Mouse (Mus musculus) layer of hippocampus, postnatal 10 days (tissue): ENCODE results near the gene Slain1. TPM values are rescaled to one million over a fixed set of nuclear protein-coding genes. Genes with fewer than 3 reads are reported as not detected.

ENCODE experiments used
- DNase-seq, 2 experiments: peaks; one replicate each; pipeline ENCODE4 v3.0.0; 2021; ENCODE audit warnings: low spot score in 2 of 2
- total RNA-seq, 2 experiments: library from RNA; stranded (reverse); gene quantifications; 2 replicates each; pipeline ENCODE4 v1.2.3; 2021

Slain1 gene
- total RNA-seq, 2 experiments from 2014 or later = 59.7 to 65.2 TPM

- no peak for DNase-seq
Observed at GRCm38 (mm10) chr14:103664391-103664790, 14.4 kb downstream of the Slain1 start.

DNA sequence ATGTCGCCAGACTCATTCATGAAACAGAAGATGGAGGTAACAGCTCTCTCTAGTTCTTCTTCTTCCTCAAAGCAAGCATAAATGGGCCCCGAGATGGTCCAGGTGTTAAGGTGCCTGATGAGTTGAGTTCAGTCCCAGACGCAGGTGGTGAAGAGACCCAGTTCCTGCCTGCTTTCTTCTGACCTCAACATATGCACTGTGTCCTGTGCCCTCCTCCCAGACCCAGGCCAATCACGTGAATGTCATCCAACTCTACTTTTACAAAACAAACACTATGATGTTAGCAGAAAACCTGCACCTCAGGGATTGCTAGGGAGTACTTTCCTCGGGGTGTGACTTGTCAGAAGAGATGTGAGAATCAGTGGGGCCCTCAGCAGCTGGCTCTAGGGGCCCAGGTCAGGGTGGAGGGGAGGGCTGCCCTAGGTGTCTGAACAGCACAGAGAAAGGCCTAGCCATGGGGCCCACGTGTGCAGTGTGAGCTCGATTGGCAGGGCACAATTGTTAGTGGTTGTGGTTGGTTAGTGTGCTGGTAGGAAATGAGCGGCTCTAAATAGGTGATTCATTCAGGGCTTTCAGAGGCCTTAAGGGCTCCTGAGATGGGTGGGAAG is 16.4 kb downstream of the Slain1 start:
- no peak for DNase-seq

GRCm38 (mm10) chr14:103667036-103667435 is 17.0 kb downstream of the Slain1 start:
- no peak for DNase-seq

GRCm38 (mm10) chr14:103679395-103680217 is 29.6 kb downstream of the Slain1 start:
- peak in 1 of 2 experiments; percentile 38 for DNase-seq

DNA sequence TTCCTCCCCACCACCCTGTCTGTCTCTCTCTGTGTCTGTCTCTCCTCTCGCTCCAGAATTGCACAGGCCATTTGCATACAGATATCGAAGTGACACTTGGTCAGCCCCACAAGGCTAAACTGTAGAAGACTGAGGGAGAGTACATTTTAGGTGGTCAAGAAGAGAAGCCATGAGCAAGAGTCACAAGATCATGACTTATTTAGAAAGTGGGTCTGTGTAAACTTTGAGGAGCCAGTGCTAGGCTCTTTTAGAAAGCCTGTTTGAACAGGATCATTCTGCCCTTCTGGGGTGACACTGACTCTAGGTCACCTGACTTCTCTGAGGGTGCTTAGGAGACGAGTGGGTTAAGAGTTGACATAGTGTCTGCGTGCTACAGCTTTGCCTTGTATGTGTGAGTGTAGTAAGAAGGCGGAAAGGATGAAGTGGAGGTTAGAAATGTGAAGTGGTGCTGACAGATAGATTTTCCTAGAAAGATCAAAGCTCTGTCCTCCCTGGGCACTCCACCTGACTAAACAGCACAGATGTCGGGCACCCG is 30.3 kb downstream of the Slain1 start:
- DNase-seq = no peak

- DNase-seq = no peak
Observed at GRCm38 (mm10) chr14:103682633-103683390, 32.8 kb downstream of the Slain1 start.

DNA sequence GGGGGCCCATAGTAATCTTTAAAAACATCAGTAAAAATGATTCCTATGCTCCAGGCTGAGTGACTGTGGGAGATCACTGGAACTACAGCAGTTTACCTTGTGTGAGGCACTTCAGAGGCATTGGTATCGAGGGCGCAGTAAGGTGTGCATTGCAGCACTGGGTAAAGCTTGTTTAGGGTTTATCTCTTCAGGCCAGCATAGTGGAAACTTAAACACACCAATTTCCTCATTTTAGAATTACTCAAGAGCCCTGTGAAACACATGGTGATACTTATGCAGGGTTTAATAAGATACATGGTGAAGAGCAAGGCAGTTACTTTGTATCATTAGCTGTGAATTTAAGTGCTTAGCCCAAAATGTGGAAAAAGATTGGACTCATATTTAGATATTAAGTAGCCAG is 37.0 kb downstream of the Slain1 start:
- no peak for DNase-seq

GRCm38 (mm10) chr14:103694295-103694694 is 44.3 kb downstream of the Slain1 start:
- peak; percentile 58 to 72 for DNase-seq

- DNase-seq = no peak
Observed at GRCm38 (mm10) chr14:103695620-103696019, 45.6 kb downstream of the Slain1 start.

DNA sequence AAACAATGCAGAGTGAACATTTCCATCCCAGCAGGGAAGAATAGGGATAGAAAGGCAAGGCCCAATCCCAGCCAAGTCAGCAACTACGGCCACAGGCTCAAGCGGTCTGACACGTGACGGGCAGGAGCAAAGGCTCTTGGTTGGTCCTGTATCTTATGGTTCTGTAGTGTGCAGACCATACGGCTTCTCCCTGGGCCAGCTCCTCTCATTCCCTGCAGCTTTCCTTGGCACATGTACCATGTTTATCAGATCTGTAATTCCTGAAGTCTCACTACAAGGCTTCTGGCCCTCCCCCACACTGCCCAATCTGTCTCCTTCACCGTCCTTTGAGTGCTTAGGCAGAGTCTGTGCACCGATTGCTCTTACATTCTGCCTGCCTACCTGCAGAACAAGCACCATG is 47.1 kb downstream of the Slain1 start:
- DNase-seq = no peak

- DNase-seq = no peak
Observed at GRCm38 (mm10) chr14:103699308-103699707, 49.3 kb downstream of the Slain1 start.

- no peak for DNase-seq
Observed at GRCm38 (mm10) chr14:103702516-103702915, 52.5 kb downstream of the Slain1 start.

- DNase-seq = no peak
Observed at GRCm38 (mm10) chr14:103704771-103705170, 54.7 kb downstream of the Slain1 start.

DNA sequence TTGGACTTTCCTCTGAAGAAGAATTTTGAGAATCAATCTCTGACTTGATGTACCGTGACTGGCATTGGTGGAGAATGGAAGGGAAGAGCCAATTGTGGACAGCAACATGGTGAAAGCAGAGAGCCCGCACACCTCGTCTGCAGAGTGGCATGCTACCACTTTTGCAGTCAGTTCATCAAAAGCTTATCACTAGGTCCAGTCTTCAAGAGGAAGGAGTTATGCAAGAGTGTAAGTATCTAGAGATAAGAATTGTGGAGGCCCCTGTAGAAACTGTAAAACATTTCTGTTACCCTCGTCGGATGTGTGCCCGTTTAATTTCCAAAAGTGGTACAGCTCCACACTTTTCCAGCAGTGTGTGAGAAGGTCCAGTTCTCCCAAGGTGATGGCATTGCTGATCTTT is 56.3 kb downstream of the Slain1 start:
- no peak for DNase-seq

- no peak for DNase-seq
Observed at GRCm38 (mm10) chr14:103708601-103709000, 58.6 kb downstream of the Slain1 start.

- DNase-seq = no peak
Observed at GRCm38 (mm10) chr14:103709261-103709660, 59.2 kb downstream of the Slain1 start.

GRCm38 (mm10) chr14:103712986-103713385 is 63.0 kb downstream of the Slain1 start:
- no peak for DNase-seq

DNA sequence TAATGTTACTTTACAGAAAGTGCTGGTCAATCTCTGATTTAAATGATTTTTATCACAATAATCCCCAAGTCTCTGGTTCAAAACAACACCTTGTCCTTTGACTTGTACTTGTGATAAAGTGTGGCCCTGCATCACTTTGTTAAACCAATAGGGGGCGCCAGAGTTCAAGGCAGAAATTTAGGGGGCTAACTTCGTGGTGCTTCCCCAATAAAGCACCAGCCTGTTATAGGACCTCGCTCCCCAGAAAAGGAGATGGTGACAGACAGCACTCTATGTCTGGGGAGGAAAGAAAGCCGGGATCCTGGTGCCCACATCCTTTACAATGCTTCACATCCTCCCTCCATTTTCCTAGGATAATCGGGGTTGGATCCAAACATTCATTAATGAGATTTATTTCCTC is 67.5 kb downstream of the Slain1 start:
- DNase-seq = peak; percentile 54 to 61

- no peak for DNase-seq
Observed at GRCm38 (mm10) chr14:103717979-103718378, 68.0 kb downstream of the Slain1 start.

DNA sequence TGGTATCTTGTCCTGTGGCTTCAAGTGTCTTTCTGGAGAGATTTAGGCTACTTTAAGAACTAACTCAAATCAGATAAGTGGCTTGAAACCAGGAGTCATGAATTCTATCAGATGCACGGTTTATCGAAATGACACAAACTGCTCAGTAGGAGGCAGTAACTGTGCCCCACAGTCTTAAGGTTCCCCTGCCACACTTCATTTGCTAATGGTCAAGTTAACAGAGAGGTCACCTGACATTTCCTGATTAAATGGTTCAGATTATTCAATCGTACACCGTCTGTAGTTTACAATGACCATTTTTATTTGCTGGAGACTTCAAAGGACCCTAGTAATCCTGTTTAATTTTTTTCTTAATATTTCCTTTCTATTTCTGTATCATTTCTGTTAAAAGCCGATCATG is 68.4 kb downstream of the Slain1 start:
- no peak for DNase-seq

- peak; percentile 94 to 97 for DNase-seq
Observed at GRCm38 (mm10) chr14:103718836-103719575, 69.0 kb downstream of the Slain1 start.
